Mouse (Mus musculus) kidney, adult 2 months (tissue): ENCODE measurements around the gene Spice1.

ENCODE experiments used
- CTCF ChIP-seq: fragments of 200-500 bp; conservative IDR thresholded peaks from 2 replicates; pipeline ENCODE4 v1.5.1; 2011; ENCODE audit warnings: low read depth, mild to moderate bottlenecking, control low read depth, low read length, moderate library complexity, mixed read lengths; ENCODE audit not compliant: insufficient read depth, insufficient read length
- POLR2A ChIP-seq: fragments of 200-500 bp; IDR thresholded peaks from one replicate; pipeline ENCODE4 v1.6.1; 2011; ENCODE audit warnings: low read depth, low read length, control low read depth

- no peak for TF ChIP-seq CTCF
- TF ChIP-seq POLR2A = no peak
Measured at GRCm38 (mm10) chr16:44302126-44302892, 44.6 kb upstream of the Spice1 start.
